Mouse (Mus musculus) right cerebral cortex, postnatal 10 days (tissue): ENCODE results near the gene Col9a1.
A peak's percentile ranks its signal among the peaks of the same experiment; 100 is the strongest.

Experiments used
- DNase-seq, 2 experiments: peaks; one replicate each; pipeline ENCODE4 v3.0.0; 2021; ENCODE audit warnings: low spot score in 2 of 2

Gene Col9a1

DNA sequence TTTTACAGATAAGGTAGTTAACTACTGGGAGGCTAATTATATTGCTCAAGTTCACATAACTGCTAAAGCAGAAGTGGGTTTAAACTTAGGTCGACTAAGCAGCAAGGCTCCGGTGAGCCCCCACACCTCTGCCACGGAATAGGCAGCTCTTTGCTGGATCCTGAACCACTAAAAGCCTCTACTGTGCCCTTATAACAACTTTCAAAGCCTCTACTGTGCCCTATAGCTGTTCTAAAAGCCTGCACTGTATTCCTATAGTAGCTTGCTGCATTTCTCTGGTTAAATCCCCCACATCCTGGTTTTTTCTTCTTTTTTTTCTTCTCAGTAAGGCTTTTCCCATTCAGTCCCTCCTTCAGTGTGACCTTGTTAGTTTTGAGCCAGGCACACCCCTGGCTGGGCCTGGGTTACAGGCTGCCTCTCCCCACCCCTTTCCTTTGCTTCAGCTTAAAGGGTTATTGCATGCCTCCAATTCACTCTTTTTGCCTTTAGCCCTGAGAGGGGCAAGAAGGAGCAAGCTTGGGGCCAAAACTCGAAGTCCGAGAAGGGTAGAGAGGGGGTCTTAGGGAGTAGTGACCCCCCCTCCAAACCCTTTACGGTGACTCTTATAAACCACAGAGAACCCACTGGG lies at the start of gene Col9a1:
TSS of gene Col9a1 (plus strand) at position 387 of the 628 bp plus-strand sequence.
- DNase-seq = no peak

DNA sequence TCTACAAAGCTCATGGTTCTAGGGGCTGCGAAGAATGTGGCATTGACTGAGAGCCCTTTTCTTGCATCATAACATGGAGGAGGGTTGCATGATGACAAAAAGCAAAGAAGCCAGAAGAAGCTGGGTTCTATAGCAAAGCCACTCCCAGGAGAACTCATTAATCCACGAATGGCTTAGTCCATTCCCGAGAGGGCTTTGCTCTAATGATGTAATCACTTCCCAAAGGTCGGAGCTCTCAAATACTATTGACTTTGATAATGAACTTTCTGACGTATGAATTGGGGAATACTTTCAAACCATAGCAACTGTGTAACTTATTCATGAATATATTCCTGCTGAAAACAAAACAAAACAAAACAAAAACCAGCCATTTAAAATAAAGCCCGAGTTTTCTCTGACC lies 49.5 kb upstream of the Col9a1 start:
- no peak for DNase-seq

DNA sequence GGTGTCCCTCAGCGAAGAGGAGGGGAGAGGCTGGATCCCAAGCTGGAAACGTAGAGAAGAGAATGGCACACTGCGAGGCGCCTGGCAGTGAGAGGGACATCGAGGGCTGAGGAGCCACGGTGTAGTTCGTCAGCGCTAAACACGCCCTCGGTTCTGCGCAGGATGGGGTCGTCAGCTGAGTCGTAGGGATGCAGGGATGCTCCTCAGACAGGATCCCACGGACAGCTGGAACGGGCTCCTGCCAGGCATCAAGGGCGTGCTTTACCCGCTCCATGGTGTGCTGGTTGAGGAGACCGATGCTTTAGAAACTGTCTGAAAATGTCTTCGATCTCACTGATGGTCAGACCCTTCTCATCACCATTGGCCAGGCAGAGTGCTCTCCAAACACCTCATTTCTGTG lies 43.6 kb upstream of the Col9a1 start:
- no peak for DNase-seq

DNA sequence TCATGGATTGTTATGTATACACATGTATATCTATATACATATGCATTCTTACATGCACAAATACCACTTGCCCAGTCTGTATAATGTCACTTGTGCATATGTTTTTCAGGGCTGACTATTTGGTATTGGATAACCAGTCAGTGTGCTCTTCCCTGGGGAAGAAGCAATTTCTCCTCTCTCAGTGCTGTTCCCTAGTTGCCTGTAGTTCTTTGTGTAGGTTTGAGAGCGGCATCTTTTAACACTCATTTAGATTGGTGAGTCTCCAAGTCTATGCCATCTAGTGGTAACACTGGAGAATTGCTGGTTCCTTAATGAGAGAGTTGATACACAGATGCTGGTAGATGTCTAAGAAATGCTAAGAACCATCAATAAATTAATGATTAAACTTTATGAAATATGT lies 42.6 kb upstream of the Col9a1 start:
- DNase-seq = no peak

DNA sequence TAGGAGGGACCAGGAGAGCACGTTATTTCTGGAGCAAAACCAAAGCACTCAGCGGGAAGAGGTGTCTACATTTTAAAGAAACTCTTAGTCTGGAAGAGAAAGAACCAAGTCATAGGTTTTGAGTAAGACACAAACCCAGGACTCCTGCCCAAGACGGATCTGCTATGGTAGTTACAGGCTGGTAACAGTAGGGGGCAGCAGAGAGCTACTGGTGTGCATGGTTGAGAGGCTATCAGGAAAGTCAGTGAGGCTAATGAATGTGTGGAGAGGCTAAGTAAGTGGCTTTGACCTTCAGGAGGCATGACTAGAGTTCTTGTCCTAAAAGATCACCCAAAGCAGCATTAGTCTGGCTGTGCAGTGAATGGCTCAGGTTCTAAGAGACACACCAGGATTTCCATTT lies 40.3 kb upstream of the Col9a1 start:
- peak; percentile 43 to 74 for DNase-seq

DNA sequence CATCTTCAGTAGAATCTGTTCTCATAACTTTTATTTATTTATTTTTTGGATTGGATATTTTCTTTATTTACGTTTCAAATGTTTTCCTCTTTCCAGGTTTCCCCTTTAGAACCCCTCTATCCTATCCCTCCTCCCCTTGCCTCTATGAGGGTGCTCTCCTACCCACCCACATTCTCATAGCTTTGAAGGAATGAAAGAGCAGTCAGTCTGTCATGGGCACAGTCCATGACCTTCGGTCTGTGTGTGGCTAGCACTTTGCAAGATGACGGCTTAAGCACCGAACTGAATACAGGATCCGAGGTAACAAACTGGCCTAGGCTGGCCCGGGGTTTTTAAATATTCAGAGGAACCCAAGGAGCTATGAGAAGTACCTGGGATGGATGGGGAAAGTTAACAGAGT lies 36.9 kb upstream of the Col9a1 start:
- no peak for DNase-seq

DNA sequence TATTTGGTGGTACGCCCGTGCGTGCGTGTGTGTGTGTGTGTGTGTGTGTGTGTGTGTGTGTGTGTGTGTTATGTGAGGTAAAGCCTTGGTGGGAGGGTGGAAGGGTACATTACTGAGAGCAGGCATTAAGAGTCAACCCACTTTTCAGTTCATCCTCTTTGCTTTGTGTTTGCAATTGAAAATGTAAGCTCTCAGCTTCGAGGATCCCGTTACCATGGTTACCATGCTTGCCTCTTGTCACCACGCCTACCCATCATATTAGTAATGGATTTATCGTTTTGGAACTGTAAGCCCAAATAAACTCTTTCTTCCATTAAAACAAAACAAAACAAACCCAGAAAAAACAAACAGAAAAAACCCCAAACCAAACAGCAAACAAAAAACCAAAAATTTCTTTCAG lies 33.9 kb upstream of the Col9a1 start:
- DNase-seq = no peak

DNA sequence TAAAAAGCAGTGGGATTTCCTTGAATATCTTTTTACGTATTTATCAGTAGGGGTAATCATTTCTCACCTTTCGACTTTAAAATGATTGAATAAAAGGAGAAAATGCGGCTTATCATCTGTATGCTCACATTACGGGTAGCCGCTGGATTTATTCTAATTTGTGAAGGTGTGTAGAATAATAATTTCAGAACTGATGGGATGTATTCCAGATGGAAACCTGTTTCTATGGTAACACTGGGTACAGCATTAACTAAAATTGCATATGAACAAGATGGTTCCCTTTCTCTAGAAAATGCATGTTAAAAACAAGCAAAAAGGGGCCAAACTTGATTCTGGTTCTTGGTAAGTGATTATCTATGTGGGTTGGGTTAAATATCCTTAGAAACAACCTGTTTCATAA lies 19.7 kb upstream of the Col9a1 start:
- no peak for DNase-seq

DNA sequence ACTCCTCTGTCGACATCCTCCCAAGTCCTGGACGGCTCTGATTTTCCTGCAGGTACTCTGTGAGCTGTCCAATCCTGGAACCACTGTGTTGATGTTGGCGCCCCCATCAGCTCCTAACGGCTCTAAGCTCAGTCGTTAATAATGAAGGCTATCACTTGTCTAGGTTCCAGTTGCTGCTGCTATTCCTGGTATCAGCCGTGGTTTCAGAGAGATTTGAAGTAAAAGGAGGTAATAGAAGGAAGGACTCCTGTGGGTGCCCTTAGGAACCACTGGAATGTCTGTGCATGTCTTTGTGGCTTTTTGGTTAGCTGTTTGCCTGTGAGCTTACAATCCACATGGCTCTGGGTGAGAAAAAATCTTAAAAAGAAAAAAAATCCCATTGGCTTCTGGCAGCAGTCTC lies 8.0 kb upstream of the Col9a1 start:
- DNase-seq = no peak

DNA sequence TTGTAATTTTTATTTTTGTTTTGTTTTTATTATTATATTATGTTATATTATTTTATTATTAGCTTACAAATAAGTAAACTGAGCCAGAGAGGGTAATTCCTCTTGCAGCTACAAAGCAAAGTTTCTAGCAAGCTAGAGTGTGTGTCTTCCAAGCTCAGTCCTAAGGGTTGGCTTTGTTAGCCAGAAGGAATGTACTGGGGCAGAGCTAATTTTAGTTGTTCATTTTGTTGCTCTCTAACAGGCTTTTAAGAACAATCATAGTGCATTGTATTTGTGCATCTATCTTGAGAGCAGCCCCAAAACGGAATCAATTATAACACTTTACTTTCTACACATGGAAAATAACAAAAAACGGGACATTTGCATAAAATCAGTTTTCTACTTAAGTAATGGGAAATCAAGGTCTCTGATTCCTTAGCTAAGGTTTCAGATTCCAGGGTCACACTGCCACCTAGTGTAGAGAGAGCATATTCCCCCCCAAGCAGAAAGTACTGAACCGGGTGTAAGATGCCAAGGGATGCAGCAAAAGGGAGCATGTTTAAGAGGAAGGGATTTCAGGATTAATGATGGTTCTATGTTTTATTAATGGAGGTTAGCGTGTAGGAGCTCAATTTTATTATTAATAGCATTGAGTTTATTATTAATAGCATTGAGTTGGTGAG lies 6.1 kb upstream of the Col9a1 start:
- peak; percentile 75 to 78 for DNase-seq

DNA sequence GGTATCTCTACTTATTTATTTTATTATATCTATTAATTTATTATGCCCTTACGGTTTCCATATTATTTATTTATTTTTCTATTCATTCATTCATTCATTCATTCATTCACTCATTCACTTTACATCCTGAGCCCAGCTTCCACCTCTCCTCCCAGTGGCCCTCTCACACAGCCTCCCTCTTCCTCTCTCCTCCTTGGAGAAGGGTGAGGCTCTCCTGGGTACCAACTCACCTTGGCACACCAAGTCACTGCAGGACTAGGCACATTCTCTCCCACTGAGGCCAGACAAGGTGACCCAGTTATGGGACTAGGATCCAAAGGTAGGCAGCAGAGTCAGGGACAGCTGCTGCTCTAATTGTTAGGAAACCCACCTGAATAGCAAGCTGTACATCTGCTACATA lies 5.5 kb upstream of the Col9a1 start:
- no peak for DNase-seq

DNA sequence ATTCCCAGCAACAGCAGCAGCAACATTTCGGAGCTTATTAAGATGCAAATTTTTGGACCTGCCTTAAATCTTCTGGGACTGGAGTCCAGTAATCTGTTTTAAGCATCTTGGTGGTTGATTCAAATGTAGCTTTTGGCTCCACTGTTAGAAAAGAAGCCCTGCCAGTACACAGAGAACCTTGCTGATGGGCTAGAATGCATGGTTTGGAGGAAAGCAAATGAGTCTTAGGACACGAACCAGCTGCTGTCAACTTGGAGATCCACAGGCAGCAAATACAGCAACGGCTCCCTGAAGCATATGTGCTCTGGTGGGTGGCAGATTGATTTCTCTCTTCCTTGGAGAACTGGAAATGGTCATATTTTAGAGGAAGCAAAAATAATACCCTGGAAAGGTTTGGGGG lies 4.8 kb upstream of the Col9a1 start:
- no peak for DNase-seq

DNA sequence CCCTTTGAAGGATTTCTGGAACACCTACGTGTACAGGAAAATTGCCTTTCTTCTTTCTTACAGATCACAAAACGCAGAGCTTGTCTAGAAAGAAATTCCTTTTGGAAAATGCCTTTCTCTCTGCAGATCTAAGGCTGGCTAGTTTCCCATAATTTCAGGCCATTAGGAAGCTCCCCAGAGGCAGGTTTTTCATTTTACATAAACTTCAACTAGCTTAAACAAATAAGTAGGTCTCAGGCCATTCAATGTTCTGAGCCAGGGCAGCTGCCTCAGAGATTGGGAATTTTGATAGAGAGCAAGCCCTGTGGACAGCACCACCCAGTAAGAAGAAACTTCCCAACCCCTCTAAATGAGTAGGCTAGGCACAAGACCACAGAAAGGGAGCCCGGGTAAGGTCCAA lies 1.6 kb upstream of the Col9a1 start:
- no peak for DNase-seq

DNA sequence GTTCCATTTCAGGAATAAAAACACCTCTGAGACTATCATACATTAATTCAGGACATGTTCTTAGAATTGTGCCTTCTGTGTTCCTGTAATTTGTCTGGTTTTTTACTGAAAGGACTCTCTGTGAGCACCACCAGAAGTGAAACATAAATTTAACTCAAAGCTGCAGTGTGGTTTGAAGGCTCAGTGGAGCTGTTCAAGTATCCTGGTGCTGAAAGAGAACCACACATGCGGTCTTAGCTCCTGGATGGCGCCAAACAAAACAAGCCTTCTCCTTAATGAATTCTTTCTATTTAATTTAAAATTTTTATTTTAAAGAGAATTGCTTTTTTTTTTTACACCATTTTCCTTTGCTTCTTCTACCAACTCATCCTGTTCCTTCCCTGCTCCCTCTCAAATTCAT lies 2.4 kb downstream of the Col9a1 start:
- no peak for DNase-seq

DNA sequence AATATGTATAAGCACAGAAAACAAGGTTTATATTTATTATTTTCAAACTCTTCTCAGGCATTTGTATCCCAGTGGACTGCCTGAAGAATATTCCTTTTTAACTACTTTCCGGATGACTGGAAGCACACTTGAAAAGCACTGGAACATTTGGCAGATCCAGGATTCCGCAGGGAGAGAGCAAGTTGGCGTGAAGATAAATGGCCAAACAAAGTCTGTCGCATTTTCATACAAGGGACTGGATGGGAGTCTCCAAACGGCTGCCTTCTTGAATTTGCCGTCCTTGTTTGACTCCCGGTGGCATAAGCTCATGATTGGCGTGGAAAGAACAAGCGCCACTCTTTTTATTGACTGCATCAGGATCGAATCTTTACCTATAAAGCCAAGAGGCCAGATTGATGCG lies 7.6 kb downstream of the Col9a1 start:
- DNase-seq = peak; percentile 38 to 49

DNA sequence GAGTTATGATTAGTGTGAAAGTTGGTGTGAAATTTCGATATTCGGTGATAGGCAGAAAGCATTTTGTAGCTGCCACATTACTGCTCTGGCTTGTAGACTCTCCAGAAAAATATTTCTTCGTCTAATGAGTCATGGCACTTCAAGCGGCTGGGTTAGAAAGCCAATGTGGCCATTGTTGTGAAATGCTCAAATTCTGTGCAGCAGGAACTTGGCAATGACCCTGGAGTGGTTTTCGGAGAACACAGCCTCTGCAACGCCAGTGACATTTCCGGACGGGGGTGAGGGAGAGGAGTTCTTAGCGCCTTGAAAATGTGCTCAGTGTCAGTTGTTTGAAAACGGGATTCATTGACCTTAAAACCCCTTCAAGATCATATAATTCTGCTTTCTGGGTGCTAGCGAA lies 9.6 kb downstream of the Col9a1 start:
- DNase-seq = no peak

DNA sequence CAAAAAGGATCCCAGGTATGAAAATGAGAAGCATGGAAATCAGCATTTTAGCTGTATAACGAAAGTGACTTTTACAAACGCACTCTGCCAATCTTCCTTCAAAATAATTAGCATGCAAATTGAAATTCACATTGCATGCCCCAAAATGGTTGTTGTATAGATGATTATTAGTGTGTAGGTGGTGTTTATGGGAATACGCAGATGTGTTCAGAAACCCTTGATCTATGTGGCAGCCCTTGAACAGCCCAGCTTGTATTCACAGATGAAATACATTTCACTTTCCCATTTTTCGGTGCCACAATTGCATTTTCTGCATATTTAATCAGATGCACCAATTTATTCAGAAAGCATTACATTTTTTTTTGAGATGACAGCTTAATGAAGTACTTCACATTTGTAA lies 14.3 kb downstream of the Col9a1 start:
- DNase-seq = no peak

DNA sequence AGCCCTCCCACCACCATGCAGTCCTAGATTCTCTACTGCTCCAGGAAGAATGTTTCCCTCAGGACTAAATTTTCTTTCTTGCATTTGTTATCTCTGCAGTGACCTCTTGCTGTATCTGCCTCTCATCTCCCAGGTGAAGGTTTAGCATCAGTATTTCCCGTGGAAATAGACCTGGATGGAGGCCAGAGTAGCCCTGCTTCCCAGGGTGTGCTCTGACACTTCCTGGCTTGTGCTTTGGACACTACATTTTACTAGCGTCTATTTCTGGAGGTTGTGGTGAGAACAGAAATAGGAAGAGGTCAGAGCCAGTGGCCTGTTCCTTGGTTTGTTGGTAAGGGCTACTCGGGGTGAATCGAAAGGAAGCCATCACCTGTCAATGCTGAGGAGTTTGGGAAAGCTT lies 16.7 kb downstream of the Col9a1 start:
- no peak for DNase-seq

DNA sequence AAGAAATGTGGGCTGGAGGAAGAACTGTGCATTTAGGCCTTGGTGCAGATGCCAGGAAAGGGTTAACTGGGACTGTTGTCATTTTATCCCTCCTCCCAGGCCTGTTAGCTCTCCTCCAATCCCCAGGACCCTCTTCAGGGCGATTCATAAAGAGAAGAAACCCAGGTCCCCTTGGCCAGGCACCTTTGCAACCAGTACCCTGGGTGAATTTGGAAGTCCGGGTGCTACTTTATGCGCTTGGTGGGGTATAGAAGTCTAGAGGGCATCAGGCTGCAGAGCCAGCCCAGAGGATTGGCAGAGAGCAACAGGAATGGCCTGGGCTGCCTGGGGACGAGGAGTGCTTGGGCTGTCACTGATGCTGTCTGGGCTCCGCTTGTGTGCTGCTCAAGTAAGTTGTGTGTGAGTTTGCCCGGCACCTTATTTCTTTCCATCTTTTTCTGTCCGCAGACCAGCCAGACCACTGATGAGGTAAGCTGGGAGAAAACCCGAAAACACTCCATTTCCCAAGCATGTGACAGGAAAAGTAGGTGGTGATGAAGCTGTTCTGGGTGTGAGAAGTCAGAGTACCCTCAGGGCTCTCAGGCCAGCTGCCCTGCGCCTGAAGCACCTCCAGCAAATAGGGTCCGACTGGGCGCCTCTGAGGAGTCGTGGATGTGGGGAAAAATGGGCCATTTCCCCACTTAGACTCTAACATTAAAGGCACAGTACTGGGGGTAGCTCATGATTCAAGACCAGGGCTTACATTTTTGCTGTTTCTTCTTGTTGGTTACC lies 17.8 kb downstream of the Col9a1 start:
- DNase-seq = no peak

DNA sequence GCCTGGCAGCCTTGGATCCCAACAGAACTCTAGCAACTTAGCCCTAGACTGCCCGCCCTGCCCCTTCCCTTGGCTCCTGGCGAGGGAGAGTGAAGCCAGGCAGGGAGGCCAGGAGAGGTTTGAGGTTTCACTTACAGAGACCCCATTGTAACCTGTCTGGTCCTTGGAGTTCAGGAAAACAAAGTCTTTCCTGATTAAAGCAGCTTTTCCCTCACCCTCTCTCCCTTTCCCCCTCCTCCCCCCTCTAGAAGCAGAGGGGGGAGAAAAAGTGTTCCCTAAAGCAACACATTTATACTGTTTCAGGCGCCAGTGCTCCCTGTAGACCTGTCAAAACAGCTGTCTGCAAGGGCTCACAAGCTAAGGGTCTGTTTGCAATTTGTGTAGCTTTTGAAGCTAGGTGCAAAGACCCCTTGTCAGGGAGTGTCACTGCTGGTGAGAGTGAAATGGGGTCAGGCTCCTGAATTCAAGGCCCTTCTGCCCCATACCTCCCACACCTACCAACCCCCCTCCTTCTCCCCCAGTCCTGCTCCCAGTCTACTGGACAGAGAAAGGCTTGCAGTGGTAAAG lies 18.6 kb downstream of the Col9a1 start:
- DNase-seq = no peak

DNA sequence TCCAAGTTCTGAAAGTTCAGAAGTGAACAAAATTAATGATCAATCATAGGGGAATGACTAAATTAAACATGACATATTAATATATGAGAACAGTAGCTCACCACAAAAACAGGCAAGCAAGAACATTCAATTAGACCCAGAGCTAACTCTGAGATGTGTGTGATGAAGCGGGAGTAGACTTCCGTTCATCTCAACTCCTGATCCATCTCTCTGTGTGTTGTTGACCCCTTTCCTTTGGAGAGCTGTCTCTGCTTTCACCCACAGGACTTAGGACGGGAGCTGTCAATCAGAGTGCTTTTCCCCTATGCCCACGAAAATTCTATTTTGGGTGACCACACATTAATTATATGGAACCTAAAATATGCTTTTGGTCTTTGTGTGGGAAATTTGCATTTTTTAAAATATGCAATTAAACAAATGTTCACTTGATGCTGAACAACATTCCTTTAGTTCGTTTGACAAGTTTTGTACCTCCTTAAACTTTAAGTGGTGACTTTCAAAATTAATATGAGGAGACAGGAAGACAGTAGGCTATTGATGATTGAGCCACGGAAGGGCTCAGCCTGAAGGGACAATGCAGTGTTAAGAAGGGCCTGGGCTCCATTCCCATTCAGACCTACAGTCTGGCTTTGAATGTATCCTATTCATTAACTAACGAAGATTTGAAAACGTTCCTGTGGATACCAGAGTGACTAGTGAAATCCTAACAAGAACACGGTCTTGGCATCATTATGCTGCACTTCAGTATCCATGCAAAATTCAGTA lies 34.4 kb downstream of the Col9a1 start:
- DNase-seq = no peak

DNA sequence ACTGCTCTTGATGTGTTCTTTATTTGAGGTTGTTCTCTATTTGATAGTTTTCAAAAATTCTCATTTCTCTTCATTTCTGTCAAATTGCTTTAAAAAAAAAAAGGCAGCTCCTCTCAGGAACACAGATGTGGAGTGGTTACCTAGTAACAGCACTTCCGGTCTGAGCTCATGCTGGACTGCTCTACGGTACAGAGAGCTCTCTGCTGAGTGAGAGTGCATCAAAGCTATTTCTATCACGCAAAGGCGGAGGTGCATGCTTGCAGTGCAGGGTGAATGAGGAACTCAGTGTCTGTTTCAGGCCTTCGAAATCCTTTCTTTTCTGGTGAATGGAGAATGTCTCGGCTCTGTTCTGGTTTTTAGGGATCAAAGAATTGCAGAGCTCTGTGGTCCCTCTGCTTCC lies 41.6 kb downstream of the Col9a1 start:
- DNase-seq = peak in 1 of 2 experiments; percentile 43
